Mouse (Mus musculus) embryonic fibroblast, embryonic 13.5 days (primary cell): ENCODE data around the gene Sgf29.

Experiments used
- CTCF ChIP-seq: IDR thresholded peaks from 2 replicates; pipeline ENCODE4 v1.5.1; 2011; ENCODE audit warnings: mild to moderate bottlenecking, control low read depth, low read length, moderate library complexity, borderline replicate concordance; ENCODE audit not compliant: insufficient read depth
- POLR2A ChIP-seq: IDR thresholded peaks from 2 replicates; pipeline ENCODE4 v1.6.1; 2011; ENCODE audit warnings: low read depth, mild to moderate bottlenecking, control low read depth, low read length, moderate library complexity

- TF ChIP-seq POLR2A = no peak
- no peak for TF ChIP-seq CTCF
These were observed 54.6 kb downstream of the Sgf29 start for GRCm38 (mm10) chr7:126703757-126704077.
